Mouse (Mus musculus) heart, embryonic 13.5 days (tissue): ENCODE data around the gene Hhex. TPM values are rescaled to one million over a fixed set of nuclear protein-coding genes. Genes with fewer than 3 reads are reported as not detected.

Experiments
- ATAC-seq: fragments of 200-750 bp; cut with Nextera tagmentation; 2 replicates; pipeline ENCODE4 v1.8.0; 2017; ENCODE audit warnings: moderate TSS enrichment; ENCODE audit not compliant: insufficient number of reproducible peaks, low FRiP score, low TSS enrichment; ENCODE audit errors: extremely low read depth
- H3K27ac ChIP-seq: fragments of 300-500 bp; sonication (generic); replicated peaks from 2 replicates; pipeline ENCODE4 v1.5.1; 2015; ENCODE audit warnings: moderate library complexity, mild to moderate bottlenecking, inconsistent platforms
- H3K27me3 ChIP-seq: fragments of 300-500 bp; sonication (generic); replicated peaks from 2 replicates; pipeline ENCODE4 v1.6.1; 2015; ENCODE audit warnings: mild to moderate bottlenecking, inconsistent platforms
- H3K36me3 ChIP-seq: fragments of 300-500 bp; sonication (generic); 2 replicates; pipeline ENCODE4 v1.6.1; 2015; ENCODE audit warnings: mild to moderate bottlenecking, inconsistent platforms
- H3K4me1 ChIP-seq: fragments of 300-500 bp; sonication (generic); 2 replicates; pipeline ENCODE4 v1.6.1; 2015; ENCODE audit warnings: inconsistent platforms
- H3K4me2 ChIP-seq: fragments of 300-500 bp; sonication (generic); 2 replicates; pipeline ENCODE4 v1.6.1; 2015; ENCODE audit warnings: inconsistent platforms, mild to moderate bottlenecking, moderate library complexity
- H3K4me3 ChIP-seq: fragments of 300-500 bp; sonication (generic); 2 replicates; pipeline ENCODE4 v1.5.1; 2015; ENCODE audit warnings: moderate library complexity, mild to moderate bottlenecking, inconsistent platforms
- H3K9ac ChIP-seq: fragments of 300-500 bp; sonication (generic); 2 replicates; pipeline ENCODE4 v1.6.1; 2015; ENCODE audit warnings: inconsistent platforms, mild to moderate bottlenecking, moderate library complexity
- H3K9me3 ChIP-seq: fragments of 300-500 bp; sonication (generic); 2 replicates; pipeline ENCODE4 v1.6.1; 2016; ENCODE audit warnings: inconsistent platforms
- WGBS: fragments of 180-500 bp; shearing (Covaris S2); methylation state at CpG from one replicate; pipeline ENCODE4 v1.1.7; 2015; ENCODE audit warnings: mixed read lengths; 5-methylcytosine and 5-hydroxymethylcytosine counted together
- polyA plus RNA-seq: library from polyadenylated mRNA; unstranded; fragments of >200 nt; fragmentation: Nextera tagmentation; extraction: Ambion mirVana; gene quantifications from 2 replicates; pipeline ENCODE4 v1.2.1, GENCODE M21; 2015

Hhex gene
- polyA plus RNA-seq, 1 experiment from 2014 or later, result 14.6 TPM

DNA sequence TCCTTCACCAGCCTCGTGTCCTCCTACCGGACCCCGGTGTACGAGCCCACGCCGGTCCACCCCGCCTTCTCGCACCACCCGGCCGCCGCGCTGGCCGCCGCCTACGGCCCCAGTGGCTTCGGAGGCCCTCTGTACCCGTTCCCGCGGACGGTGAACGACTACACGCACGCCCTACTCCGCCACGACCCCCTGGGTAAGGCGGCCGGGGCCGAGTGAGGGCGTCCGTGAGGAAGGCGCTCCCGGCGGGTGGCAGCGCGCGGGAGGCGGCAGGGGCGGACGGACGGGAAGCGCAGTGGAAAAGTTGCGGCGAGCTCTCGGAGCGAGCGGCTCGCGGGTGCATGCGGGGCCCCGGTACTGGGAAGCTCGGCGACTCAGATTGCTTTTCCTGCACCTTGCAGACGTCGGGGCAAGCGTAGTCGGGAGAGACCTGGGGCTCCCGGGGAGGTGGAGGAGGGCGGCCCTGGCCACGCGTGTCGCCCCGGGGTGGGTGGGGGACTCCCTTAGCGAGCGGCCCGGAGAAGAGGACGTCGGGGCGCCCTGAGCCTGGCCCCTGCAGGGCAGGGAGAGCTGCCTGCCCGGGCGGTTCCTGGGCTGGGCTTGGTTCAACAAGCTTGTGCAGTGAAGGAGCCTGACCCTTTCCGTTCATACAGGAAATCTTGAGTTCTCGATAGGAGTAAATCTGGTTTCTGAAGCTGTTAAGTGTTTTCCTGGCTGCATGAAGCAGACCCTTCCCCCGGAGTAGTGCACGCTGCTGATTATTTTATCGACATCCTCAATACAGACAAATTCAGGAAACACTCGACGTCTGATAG, 637 bp downstream of the Hhex start:
- H3K36me3 ChIP-seq, result no peaks in the 10 kb centered on the region
- peaks cover 95% of the 10 kb centered on the region for H3K27me3 ChIP-seq
- ATAC-seq, result peak; percentile 54; the same call in 1 of the 2 replicates
- under 1% methylated on average over 77 of the region's 77 CpGs for WGBS
- peak overlapping the region; percentile 91 for H3K27ac ChIP-seq
- H3K9me3 ChIP-seq, result 0 out of 2 replicates have a peak, but pooled peaks cover 3% of the 10 kb centered on the region
- H3K4me2 ChIP-seq, result peak overlapping the region; percentile 89
- H3K4me3 ChIP-seq, result peak overlapping the region; percentile 73
- H3K9ac ChIP-seq, result peak overlapping the region; percentile 88
- H3K4me1 ChIP-seq, result peaks cover 34% of the 10 kb centered on the region

DNA sequence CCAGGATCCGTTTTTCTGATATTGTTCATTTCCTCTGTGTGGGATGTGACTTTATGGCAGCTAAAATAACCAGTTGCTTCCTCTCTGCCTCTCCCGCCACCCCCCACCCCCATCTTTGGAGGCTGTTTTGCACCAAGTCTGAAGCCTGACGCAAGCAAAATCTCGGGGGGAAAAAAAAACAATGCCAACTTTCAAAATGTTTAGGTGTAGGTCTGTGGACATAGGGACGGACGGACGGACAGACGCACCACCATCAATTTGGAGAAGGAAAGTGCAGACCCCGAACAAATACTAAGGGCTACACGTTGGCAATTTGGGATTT, 1.2 kb downstream of the Hhex start:
- Histone ChIP-seq H3K4me1 (peaks cover 34% of the 10 kb centered on the region), H3K27me3 (peaks cover 93% of the 10 kb centered on the region), H3K9ac (peak overlapping the region; percentile 59; the same call in 1 of the 2 replicates), H3K36me3 (no peaks in the 10 kb centered on the region), H3K9me3 (0 out of 2 replicates have a peak, but pooled peaks cover 3% of the 10 kb centered on the region), H3K27ac (peak overlapping the region; percentile 59), H3K4me3 (peak overlapping the region; percentile 73), H3K4me2 (peak overlapping the region; percentile 89)
- no peak for ATAC-seq
- WGBS, result 6% methylated on average over 10 of the region's 10 CpGs

DNA sequence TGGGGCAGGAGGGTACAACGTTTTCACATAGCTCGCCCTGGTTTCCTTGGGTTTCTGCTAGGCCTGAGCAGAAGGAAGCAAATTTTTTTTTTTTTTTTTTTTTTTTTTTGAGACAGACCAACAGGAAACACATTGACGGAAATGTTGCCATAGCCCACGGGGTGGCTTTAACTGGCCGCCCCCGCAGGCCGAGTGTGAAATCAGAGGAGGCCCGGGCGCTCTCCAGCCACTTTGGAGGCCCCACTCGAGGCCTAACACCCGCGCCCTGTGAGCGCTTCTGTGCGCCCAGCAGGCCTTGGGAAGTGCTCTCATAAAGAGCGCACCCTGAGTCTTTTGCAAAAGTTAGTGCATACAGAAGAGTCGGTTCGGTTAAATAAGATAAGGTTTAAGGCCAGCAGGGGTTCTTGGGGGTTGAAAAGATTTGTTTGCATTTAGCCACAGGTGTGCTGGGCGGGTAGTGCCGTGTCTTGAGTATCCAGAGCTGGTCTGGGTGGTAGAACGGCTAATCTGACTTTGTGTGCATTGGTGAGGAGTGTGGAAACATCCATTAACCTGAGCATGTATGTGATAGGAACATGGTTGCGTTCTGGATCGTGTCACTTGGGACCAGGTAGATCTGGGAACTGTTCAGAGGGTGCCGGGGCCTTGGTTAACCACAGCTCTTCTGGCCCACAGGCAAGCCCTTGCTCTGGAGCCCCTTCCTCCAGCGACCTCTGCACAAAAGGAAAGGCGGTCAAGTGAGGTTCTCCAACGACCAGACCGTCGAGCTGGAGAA, 2.1 kb downstream of the Hhex start:
- Histone ChIP-seq H3K9ac (peak overlapping the region; percentile 59), H3K4me1 (peaks cover 34% of the 10 kb centered on the region), H3K4me3 (peak overlapping the region; percentile 73), H3K27me3 (peaks cover 93% of the 10 kb centered on the region), H3K27ac (peak overlapping the region; percentile 59; the same call in 1 of the 2 replicates), H3K9me3 (no peaks in the 10 kb centered on the region), H3K36me3 (no peaks in the 10 kb centered on the region), H3K4me2 (peak overlapping the region; percentile 89)
- 18% methylated on average over 28 of the region's 28 CpGs for WGBS
- no peak for ATAC-seq

DNA sequence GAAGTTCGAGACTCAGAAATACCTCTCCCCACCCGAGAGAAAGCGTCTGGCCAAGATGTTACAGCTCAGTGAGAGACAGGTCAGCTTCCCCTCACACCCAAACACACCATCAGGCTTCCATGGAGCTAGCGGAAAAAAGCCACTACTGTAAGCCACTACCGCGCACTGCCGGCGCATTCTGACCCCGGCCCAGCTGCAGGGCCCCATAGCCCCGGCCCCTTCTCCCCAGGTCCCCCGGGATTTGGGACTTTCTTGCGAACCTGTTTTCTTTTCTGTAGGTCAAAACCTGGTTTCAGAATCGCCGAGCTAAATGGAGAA, 2.6 kb downstream of the Hhex start:
- Histone ChIP-seq H3K4me2 (peak overlapping the region; percentile 89), H3K4me1 (peaks cover 34% of the 10 kb centered on the region), H3K27me3 (peaks cover 92% of the 10 kb centered on the region), H3K9ac (peak overlapping the region; percentile 4; the same call in 1 of the 2 replicates), H3K27ac (no peak overlapping the region), H3K4me3 (peak overlapping the region; percentile 73), H3K36me3 (no peaks in the 10 kb centered on the region), H3K9me3 (no peaks in the 10 kb centered on the region)
- 16% methylated on average over 14 of the region's 14 CpGs for WGBS
- ATAC-seq, result no peak

DNA sequence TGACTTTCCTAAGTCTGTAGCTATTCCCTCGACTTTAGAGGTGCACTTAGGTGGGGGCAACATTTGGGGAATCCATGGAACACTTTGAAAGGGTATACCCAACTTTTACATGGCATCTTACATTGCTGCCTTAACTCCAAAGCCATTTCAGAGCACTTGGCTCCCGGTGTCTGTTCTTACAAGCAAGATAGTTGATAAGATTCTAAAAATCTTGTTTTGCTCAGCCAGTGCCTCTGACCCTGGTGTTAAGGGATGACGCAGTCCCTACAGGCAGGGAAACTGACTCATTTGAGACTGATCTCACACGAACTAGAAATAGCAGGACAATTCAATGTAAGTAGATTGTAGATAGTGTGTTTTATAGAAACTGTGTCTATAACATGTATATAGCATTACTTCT, 5.6 kb downstream of the Hhex start:
- peaks cover 66% of the 10 kb centered on the region for H3K27me3 ChIP-seq
- H3K4me2 ChIP-seq, result no peak overlapping the region
- no peaks in the 10 kb centered on the region for H3K9me3 ChIP-seq
- no peak overlapping the region for H3K4me3 ChIP-seq
- no peak overlapping the region for H3K9ac ChIP-seq
- H3K4me1 ChIP-seq, result peaks cover 22% of the 10 kb centered on the region
- 54% methylated on average over 4 of the region's 4 CpGs for WGBS
- no peak overlapping the region for H3K27ac ChIP-seq
- H3K36me3 ChIP-seq, result no peaks in the 10 kb centered on the region
- ATAC-seq, result no peak

DNA sequence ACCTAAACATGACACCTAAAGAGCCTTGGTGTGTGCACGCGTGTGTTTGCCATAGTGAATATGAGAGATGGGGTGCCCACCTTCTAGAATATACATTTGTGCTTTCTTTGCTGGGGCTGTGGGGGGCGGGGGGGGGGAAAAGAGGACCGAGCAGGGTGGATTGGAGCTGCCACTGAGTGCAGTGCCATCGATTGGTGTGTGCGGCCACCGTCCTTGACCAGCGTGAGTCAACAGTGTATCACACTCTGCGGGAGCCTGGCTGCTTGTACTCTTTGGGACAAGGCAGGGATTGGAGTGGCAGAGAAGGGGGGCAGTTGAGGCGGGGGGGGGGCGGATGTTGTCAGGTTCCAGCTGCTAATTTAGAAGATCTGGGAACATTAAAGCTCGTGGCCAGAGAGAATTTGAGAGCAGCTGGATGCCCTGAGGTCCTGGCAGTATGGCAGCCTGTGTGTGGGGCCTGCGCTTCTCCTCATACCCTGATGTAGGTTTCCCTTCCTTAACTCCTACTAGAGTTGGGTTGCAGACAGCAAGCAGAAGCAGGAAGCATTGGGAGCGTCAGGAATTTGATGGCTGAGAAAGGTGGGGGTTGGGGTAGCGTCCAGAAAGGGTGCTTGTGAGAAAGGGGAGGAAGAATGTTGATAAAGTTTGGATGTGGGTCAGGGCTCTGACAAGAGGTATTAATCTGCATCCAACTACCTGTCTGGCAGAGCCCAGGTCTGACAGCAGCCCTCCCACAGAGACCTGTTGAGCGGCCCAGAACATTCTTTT, 6.3 kb downstream of the Hhex start:
- Histone ChIP-seq H3K9ac (no peak overlapping the region), H3K4me3 (no peak overlapping the region), H3K9me3 (no peaks in the 10 kb centered on the region), H3K4me1 (peaks cover 18% of the 10 kb centered on the region), H3K4me2 (no peak overlapping the region), H3K36me3 (no peaks in the 10 kb centered on the region), H3K27ac (no peak overlapping the region), H3K27me3 (peaks cover 61% of the 10 kb centered on the region)
- 68% methylated on average over 16 of the region's 16 CpGs for WGBS
- ATAC-seq, result no peak

DNA sequence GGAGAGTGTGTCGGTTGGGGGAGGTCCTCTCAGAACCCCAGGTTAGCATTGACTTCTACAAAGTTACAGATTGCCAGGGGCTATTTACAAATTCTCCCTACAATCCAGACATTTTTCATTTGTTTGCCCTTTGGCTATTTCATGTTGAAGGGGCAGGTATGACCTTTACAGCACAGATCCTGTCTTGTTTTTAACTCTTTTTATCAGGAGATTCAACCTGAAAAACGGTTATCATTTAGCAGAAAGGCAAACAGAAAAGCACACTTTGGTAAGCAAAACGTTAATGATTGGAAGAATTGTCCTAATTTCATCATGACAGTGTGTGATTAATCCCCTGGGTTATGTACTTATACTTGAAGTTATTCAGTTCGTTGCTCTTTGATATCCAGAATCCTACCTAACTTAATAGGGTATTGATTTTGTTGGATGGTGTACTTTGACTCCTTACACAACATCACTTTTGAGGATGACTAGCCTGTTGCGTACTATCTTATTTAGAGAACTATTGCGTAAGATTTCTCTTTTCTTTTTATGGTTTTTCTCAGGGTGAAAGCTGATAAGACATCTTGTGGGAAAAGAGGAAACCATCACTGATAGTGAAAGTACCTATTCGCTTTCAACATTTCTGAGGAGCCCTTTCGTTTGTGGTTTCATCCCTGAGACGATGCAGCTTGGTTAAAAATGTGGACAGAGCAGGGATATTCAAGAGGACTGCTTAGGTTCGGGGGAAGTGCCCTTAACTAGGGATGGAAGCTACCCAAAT, 8.1 kb downstream of the Hhex start:
- Histone ChIP-seq H3K4me1 (peaks cover 6% of the 10 kb centered on the region; the same call in 1 of the 2 replicates), H3K9ac (no peak overlapping the region), H3K27me3 (peaks cover 43% of the 10 kb centered on the region), H3K27ac (no peak overlapping the region), H3K4me2 (no peak overlapping the region), H3K9me3 (no peaks in the 10 kb centered on the region), H3K4me3 (no peak overlapping the region), H3K36me3 (no peaks in the 10 kb centered on the region)
- WGBS, result 61% methylated on average over 10 of the region's 10 CpGs
- no peak for ATAC-seq

DNA sequence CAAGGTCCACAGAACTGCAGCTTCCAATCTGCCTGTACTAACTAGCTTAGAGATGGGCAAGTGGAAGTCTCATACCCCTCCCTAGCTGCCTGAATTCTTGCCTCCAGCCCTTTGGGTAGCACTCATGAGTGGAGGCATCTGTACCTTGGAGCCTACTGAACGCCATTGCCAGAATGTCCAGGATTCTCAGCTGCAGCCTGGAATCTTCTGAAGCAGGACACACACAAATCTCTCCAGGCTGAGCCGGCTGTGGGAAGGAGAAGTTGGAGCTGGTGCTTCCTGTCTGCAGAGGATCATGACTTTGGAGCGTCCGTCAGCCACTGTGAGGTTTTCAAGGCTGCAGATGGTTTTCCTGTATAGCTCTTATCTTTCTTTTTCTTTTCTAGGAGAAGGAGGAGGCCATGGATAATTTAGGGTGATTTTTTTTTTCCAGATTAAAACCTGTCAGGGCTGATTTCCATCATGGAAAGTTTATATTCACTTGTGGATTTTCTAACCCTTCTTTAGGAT, 9.1 kb downstream of the Hhex start:
- ATAC-seq, result no peak
- Histone ChIP-seq H3K36me3 (no peaks in the 10 kb centered on the region), H3K4me1 (peaks cover 6% of the 10 kb centered on the region; the same call in 1 of the 2 replicates), H3K9ac (no peak overlapping the region), H3K27ac (no peak overlapping the region), H3K4me2 (no peak overlapping the region), H3K4me3 (no peak overlapping the region), H3K9me3 (no peaks in the 10 kb centered on the region), H3K27me3 (peaks cover 35% of the 10 kb centered on the region)
- WGBS, result 28% methylated on average over 4 of the region's 4 CpGs

DNA sequence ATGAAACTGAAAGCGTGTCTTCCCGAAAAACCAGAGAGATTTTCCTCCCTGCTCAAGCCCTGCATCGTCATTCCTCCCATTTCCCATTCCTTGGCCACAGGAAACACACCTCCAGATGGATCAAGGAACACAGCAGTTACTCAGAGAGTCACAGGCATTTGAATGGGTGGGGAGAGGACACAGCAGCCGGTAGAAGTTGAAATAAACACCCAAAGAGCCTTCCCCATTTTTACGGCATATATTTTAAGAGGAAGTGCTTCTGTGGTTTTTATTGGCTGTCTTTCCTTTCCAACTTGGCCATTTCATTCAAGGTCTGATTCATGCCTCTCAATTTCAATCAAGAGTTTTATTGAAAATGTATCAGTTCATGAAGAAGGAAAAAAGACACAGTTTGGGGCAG, 13.6 kb downstream of the Hhex start:
- Histone ChIP-seq H3K27me3 (peaks cover 25% of the 10 kb centered on the region), H3K9ac (no peak overlapping the region), H3K4me1 (peaks cover 6% of the 10 kb centered on the region; the same call in 1 of the 2 replicates), H3K4me3 (no peak overlapping the region), H3K27ac (no peak overlapping the region), H3K36me3 (no peaks in the 10 kb centered on the region), H3K4me2 (no peak overlapping the region), H3K9me3 (no peaks in the 10 kb centered on the region)
- no peak for ATAC-seq
- WGBS, result 63% methylated on average over 5 of the region's 5 CpGs

DNA sequence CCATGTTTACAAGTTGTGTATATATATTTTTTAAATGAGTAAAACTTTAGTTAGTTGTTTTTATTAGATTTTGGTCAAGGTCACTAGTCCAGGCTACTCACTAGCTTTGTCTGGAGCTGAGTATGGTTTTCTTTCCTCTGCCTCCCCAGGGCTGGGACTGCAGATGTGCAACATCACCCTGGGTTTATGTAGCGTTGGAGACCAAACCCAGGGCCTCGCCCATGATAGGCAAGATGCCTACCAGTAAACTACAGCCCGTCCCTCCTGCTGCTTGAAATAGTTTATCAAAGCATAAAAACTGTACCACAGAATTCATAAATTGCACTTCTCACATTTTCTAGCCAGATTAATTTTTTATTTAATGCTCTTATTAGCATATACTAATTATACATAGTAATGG, 14.6 kb downstream of the Hhex start:
- 77% methylated on average over 3 of the region's 3 CpGs for WGBS
- H3K9me3 ChIP-seq, result no peaks in the 10 kb centered on the region
- ATAC-seq, result no peak
- no peak overlapping the region for H3K4me3 ChIP-seq
- H3K9ac ChIP-seq, result no peak overlapping the region
- H3K36me3 ChIP-seq, result no peaks in the 10 kb centered on the region
- no peak overlapping the region for H3K4me2 ChIP-seq
- H3K4me1 ChIP-seq, result no peaks in the 10 kb centered on the region
- H3K27me3 ChIP-seq, result peaks cover 33% of the 10 kb centered on the region
- H3K27ac ChIP-seq, result no peak overlapping the region
